Mouse (Mus musculus): ENCODE results near the gene Ints7.

DNA sequence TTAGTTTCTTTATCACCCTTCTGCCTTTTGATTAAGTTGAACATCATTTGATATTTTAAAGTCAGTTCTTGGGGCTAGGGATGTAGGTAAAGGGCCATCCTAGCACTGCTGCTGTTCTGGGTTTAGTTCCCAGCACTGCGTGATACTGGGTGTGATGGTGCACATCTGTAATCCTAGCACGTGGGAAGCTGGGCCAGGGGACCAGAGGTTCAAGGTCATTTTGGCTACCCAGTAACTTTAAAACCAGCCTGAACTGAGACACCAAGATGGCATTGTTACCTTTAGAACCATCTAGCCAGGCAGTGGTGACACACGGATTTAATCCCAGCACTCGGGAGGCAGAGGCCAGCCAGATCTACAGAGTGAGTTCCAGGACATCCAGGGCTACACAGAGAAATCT is 8.4 kb downstream of the Ints7 start:
- TF ChIP-seq CTCF (IDR thresholded peaks at IDR 0.05; ENCODE audit: low read depth) (no peak), EP300 (IDR thresholded peaks at IDR 0.05; ENCODE audit: low read depth) (no peak)

All from liver, embryonic 14.5 days (tissue).